ENCODE assay signal across 26 mouse cellular contexts in genomic region chr10:24727478-24727877, GRCm38 (mm10).
"Had no signal": no experiment of that assay in that cellular context is flagged by ENCODE, and none has a peak within 500 bp of the region (broad histone marks: within the 10 kb centered on the region; RNA-seq: fewer than 3 reads in every experiment).

No protein-coding gene starts in this region.

- DNase-seq: gastrocnemius, postnatal 14 days; gastrocnemius, postnatal 36 days; heart, adult 18-20 months; heart, postnatal 10 days; heart, postnatal 4 days; kidney, adult 11 months; kidney, adult 2 months; kidney, adult 9 months; kidney, postnatal 14 days; kidney, postnatal 4 days; left cerebral cortex, postnatal 4 days had no signal

- H3K4me2 ChIP-seq: heart, embryonic 12.5 days; hindbrain, embryonic 13.5 days; hindbrain, embryonic 15.5 days; kidney, embryonic 15.5 days; limb, embryonic 13.5 days; limb, embryonic 15.5 days; liver, embryonic 12.5 days had no signal

- ATAC-seq: hindbrain, postnatal 0 days; intestine, embryonic 16.5 days; liver, embryonic 12.5 days had no signal

- H3K27me3 ChIP-seq: heart, embryonic 12.5 days; hindbrain, embryonic 13.5 days; hindbrain, embryonic 15.5 days; kidney, embryonic 15.5 days; limb, embryonic 13.5 days; limb, embryonic 15.5 days; liver, embryonic 12.5 days had no signal

- H3K36me3 ChIP-seq: heart, embryonic 10.5 days; heart, embryonic 12.5 days; hindbrain, embryonic 10.5 days; hindbrain, embryonic 13.5 days; hindbrain, embryonic 15.5 days; kidney, embryonic 15.5 days; limb, embryonic 13.5 days; limb, embryonic 15.5 days; liver, embryonic 12.5 days had no signal

- H3K9ac ChIP-seq: heart, embryonic 12.5 days; hindbrain, embryonic 13.5 days; hindbrain, embryonic 15.5 days; kidney, embryonic 15.5 days; limb, embryonic 13.5 days; limb, embryonic 15.5 days; liver, embryonic 12.5 days; liver, embryonic 14.5 days had no signal

- H3K4me3 ChIP-seq: heart, embryonic 10.5 days; heart, embryonic 12.5 days; hindbrain, embryonic 10.5 days; hindbrain, embryonic 13.5 days; hindbrain, embryonic 15.5 days; kidney, embryonic 15.5 days; layer of hippocampus, adult 2 months; left cerebral cortex, adult 2 months; limb, embryonic 13.5 days; limb, embryonic 15.5 days; liver, embryonic 12.5 days had no signal

- H3K4me1 ChIP-seq: limb, embryonic 13.5 days; limb, embryonic 15.5 days had no signal

- H3K27ac ChIP-seq: heart, embryonic 10.5 days; hindbrain, embryonic 10.5 days; hindbrain, embryonic 13.5 days; hindbrain, embryonic 15.5 days; hindbrain, postnatal 0 days; kidney, embryonic 15.5 days; kidney, postnatal 0 days; layer of hippocampus, adult 2 months; left cerebral cortex, adult 2 months; limb, embryonic 13.5 days; limb, embryonic 15.5 days; liver, embryonic 12.5 days; liver, embryonic 14.5 days had no signal

- H3K9me3 ChIP-seq: heart, embryonic 10.5 days; hindbrain, embryonic 10.5 days; hindbrain, embryonic 13.5 days; hindbrain, embryonic 15.5 days; kidney, embryonic 15.5 days; limb, embryonic 13.5 days; limb, embryonic 15.5 days; liver, embryonic 12.5 days had no signal
